Mouse (Mus musculus): ENCODE data around the gene Magi1. TPM values are rescaled to one million over a fixed set of nuclear protein-coding genes. Genes with fewer than 3 reads are reported as not detected.
A peak's percentile ranks its signal among the peaks of the same experiment; 100 is the strongest.

The Magi1 gene
- total RNA-seq, 2 experiments from 2014 or later, result 38.9 to 40.6 TPM

GRCm38 (mm10) chr6:94256982-94257830, 26.5 kb downstream of the Magi1 start:
- DNase-seq, result no peak

GRCm38 (mm10) chr6:94253943-94254342, 29.8 kb downstream of the Magi1 start:
- DNase-seq, result peak; percentile 21

- no peak for DNase-seq
Measured at GRCm38 (mm10) chr6:94251358-94251945, 32.3 kb downstream of the Magi1 start.

GRCm38 (mm10) chr6:94249286-94249790, 34.4 kb downstream of the Magi1 start:
- no peak for DNase-seq

- DNase-seq, result peak; percentile 55
Measured at GRCm38 (mm10) chr6:94241251-94241650, 42.5 kb downstream of the Magi1 start.

- DNase-seq, result no peak
Measured at GRCm38 (mm10) chr6:94238643-94239042, 45.1 kb downstream of the Magi1 start.

GRCm38 (mm10) chr6:94236899-94237298, 46.8 kb downstream of the Magi1 start:
- no peak for DNase-seq

GRCm38 (mm10) chr6:94232243-94232785, 51.4 kb downstream of the Magi1 start:
- DNase-seq, result no peak

GRCm38 (mm10) chr6:94231831-94232230, 51.9 kb downstream of the Magi1 start:
- no peak for DNase-seq

GRCm38 (mm10) chr6:94231367-94231766, 52.4 kb downstream of the Magi1 start:
- DNase-seq, result no peak

- DNase-seq, result no peak
Measured at GRCm38 (mm10) chr6:94230918-94231317, 52.8 kb downstream of the Magi1 start.

GRCm38 (mm10) chr6:94230129-94230528, 53.6 kb downstream of the Magi1 start:
- no peak for DNase-seq

- DNase-seq, result no peak
Measured at GRCm38 (mm10) chr6:94226262-94226661, 57.5 kb downstream of the Magi1 start.

- peak; percentile 48 for DNase-seq
Measured at GRCm38 (mm10) chr6:94225832-94226231, 57.9 kb downstream of the Magi1 start.

- peak; percentile 32 for DNase-seq
Measured at GRCm38 (mm10) chr6:94225091-94225490, 58.6 kb downstream of the Magi1 start.

GRCm38 (mm10) chr6:94222253-94222652, 61.5 kb downstream of the Magi1 start:
- DNase-seq, result no peak

GRCm38 (mm10) chr6:94221750-94222149, 62.0 kb downstream of the Magi1 start:
- no peak for DNase-seq

- peak; percentile 33 for DNase-seq
Measured at GRCm38 (mm10) chr6:94218076-94218475, 65.6 kb downstream of the Magi1 start.

GRCm38 (mm10) chr6:94215834-94216233, 67.9 kb downstream of the Magi1 start:
- no peak for DNase-seq

- DNase-seq, result peak; percentile 63
Measured at GRCm38 (mm10) chr6:94214895-94215538, 68.7 kb downstream of the Magi1 start.

GRCm38 (mm10) chr6:94205926-94206325, 77.8 kb downstream of the Magi1 start:
- DNase-seq, result no peak

- DNase-seq, result no peak
Measured at GRCm38 (mm10) chr6:94203642-94204145, 80.0 kb downstream of the Magi1 start.

- DNase-seq, result no peak
Measured at GRCm38 (mm10) chr6:94201940-94202339, 81.8 kb downstream of the Magi1 start.
